Mouse (Mus musculus) embryonic facial prominence, embryonic 11.5 days (tissue): ENCODE measurements at regions not wholly inside any gene's neighbourhood (a gene's known extent, or its start where the extent isn't known, plus 50 kb on each side); places are given as distances from the start of the nearest gene placed in this dataset.

ENCODE experiments used
- ATAC-seq: fragments of 200-750 bp; cut with Nextera tagmentation; replicated peaks from 2 replicates; pipeline ENCODE4 v1.8.0; 2017; ENCODE audit warnings: low read depth; ENCODE audit not compliant: insufficient number of reproducible peaks, low FRiP score, low TSS enrichment
- DNase-seq: peaks from one replicate; pipeline ENCODE4 v3.0.0-alpha.2; 2015; ENCODE audit warnings: low spot score
- H3K27ac ChIP-seq: fragments of 300-500 bp; sonication (generic); replicated peaks from 2 replicates; pipeline ENCODE4 v1.5.1; 2014; ENCODE audit warnings: mild to moderate bottlenecking, low read depth, low read length, control low read depth
- H3K27me3 ChIP-seq: fragments of 300-500 bp; sonication (generic); 2 replicates; pipeline ENCODE4 v1.6.1; 2014; ENCODE audit warnings: mild to moderate bottlenecking, low read length, moderate library complexity, mixed read lengths; ENCODE audit not compliant: control insufficient read depth, insufficient read depth
- H3K36me3 ChIP-seq: fragments of 300-500 bp; sonication (generic); replicated peaks from 2 replicates; pipeline ENCODE4 v1.6.1; 2014; ENCODE audit warnings: low read depth, mild to moderate bottlenecking, low read length, moderate library complexity, mixed read lengths; ENCODE audit not compliant: control insufficient read depth, insufficient read depth
- H3K4me1 ChIP-seq: fragments of 300-500 bp; sonication (generic); 2 replicates; pipeline ENCODE4 v1.6.1; 2014; ENCODE audit warnings: low read length, mixed read lengths; ENCODE audit not compliant: control insufficient read depth, insufficient read depth
- H3K4me2 ChIP-seq: fragments of 300-500 bp; sonication (generic); 2 replicates; pipeline ENCODE4 v1.6.1; 2014; ENCODE audit warnings: low read depth, mild to moderate bottlenecking, control low read depth, low read length, moderate library complexity
- H3K4me3 ChIP-seq: fragments of 300-500 bp; sonication (generic); 2 replicates; pipeline ENCODE4 v1.5.1; 2014; ENCODE audit warnings: low read depth, low read length, control low read depth
- H3K9ac ChIP-seq: fragments of 300-500 bp; sonication (generic); replicated peaks from 2 replicates; pipeline ENCODE4 v1.6.1; 2014; ENCODE audit warnings: mild to moderate bottlenecking, control low read depth, low read length
- H3K9me3 ChIP-seq: fragments of 300-500 bp; sonication (generic); replicated peaks from 2 replicates; pipeline ENCODE4 v1.6.1; 2016; ENCODE audit warnings: mild to moderate bottlenecking, low read length, inconsistent platforms, mixed read lengths; ENCODE audit not compliant: control insufficient read depth
- WGBS: fragments of 180-500 bp; shearing (Covaris S2); extraction: QIAGEN DNeasy Blood & Tissue Kit; methylation state at CpG from one replicate; pipeline ENCODE4 v1.1.7; 2014; 5-methylcytosine and 5-hydroxymethylcytosine counted together

DNA sequence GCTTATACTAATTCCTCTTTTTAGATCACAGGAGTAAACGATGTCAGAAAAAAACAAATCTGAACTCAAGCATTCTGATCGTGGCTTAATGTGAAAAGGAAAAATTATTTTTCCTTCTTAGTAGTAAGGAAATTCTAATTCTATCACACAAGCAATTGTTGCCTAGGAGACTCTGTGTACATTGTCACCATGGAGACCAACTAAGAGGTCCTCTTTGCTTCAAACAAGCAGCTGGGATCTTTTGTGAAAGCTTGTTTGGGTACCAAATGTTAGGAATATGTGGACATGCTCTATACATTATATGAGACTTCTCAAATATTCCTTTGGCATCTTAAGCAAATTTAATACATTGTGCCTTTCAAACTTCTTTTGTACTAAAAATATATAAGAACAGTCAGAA is 345.9 kb upstream of the Atp10a start:
- H3K9ac ChIP-seq = no peak overlapping the region
- no peaks in the 10 kb centered on the region for H3K27me3 ChIP-seq
- no peaks in the 10 kb centered on the region for H3K36me3 ChIP-seq
- H3K9me3 ChIP-seq = no peaks in the 10 kb centered on the region
- H3K4me2 ChIP-seq = no peak overlapping the region
- H3K27ac ChIP-seq = no peak overlapping the region
- H3K4me3 ChIP-seq = no peak overlapping the region
- DNase-seq = no peak
- H3K4me1 ChIP-seq = no peaks in the 10 kb centered on the region
- no peak for ATAC-seq
- 84% methylated on average over 2 of the region's 2 CpGs for WGBS

DNA sequence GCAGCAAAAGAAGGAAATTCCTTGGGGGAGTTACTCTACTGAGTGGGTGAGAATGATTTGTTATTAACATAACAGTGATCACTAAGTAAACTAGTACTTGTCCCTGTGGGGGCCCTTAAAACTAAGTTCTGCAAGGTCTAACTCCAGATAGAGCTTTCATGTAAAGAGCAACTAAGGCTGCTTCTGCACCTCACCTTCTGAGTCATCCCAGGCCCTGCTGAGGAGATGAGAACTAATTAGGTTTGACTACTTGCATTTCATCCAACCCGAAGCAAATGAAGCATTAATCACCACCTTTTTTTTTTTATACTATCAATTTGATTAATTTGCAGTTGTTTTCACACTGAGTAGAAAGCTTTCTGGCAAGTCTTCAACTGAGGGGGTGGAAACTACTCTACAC is 333.6 kb upstream of the Atp10a start:
- no peaks in the 10 kb centered on the region for H3K36me3 ChIP-seq
- WGBS = 50% methylated on average over 1 of the region's 1 CpGs
- no peak overlapping the region for H3K27ac ChIP-seq
- H3K9ac ChIP-seq = no peak overlapping the region
- ATAC-seq (no peak), DNase-seq (no peak)
- H3K27me3 ChIP-seq = no peaks in the 10 kb centered on the region
- no peaks in the 10 kb centered on the region for H3K4me1 ChIP-seq
- H3K9me3 ChIP-seq = no peaks in the 10 kb centered on the region
- no peak overlapping the region for H3K4me2 ChIP-seq
- no peak overlapping the region for H3K4me3 ChIP-seq

DNA sequence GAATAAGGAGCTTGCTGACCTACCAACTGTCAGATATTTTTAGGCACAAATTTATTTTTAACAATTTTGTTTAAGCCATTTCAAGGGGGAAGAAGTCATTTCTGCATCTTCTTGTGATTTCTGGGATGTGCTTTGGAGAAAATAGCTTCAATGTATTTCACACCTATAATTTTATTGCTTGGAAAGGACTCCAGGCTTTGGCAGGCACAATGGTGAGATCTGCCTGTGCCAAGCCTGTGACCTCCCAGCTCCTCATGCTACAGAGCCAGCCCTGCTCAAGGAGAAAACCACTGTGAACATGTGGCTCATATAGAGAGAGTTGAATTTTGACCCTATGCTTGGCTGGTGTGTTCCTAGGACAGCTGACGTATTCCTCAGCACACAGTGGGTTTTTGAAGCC is 288.6 kb upstream of the Atp10a start:
- no peaks in the 10 kb centered on the region for H3K9me3 ChIP-seq
- H3K27ac ChIP-seq = no peak overlapping the region
- 65% methylated on average over 1 of the region's 1 CpGs for WGBS
- H3K27me3 ChIP-seq = no peaks in the 10 kb centered on the region
- no peaks in the 10 kb centered on the region for H3K4me1 ChIP-seq
- no peak for DNase-seq
- H3K36me3 ChIP-seq = no peaks in the 10 kb centered on the region
- H3K9ac ChIP-seq = no peak overlapping the region
- no peak overlapping the region for H3K4me2 ChIP-seq
- H3K4me3 ChIP-seq = no peak overlapping the region
- no peak for ATAC-seq

DNA sequence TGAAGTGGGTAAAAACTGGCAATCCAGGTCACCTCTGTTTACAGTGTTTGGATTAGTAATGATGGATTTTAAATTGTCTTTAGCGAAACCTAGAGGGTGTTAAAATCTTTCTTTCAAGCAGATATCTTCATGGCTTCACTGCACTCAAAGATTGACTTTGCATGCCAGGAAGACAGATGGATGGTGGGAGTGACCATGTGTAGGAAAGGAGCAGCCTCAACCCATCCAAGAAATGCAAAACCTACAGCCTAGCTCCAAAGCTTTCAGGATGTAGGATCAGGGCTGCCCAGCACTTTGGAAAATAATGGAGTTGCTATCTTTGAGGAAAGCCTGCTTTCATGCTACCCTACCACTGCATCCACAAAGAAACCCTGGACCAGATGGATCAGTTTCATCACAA is 272.6 kb upstream of the Atp10a start:
- no peaks in the 10 kb centered on the region for H3K27me3 ChIP-seq
- H3K4me1 ChIP-seq = no peaks in the 10 kb centered on the region
- H3K4me2 ChIP-seq = no peak overlapping the region
- H3K9me3 ChIP-seq = no peaks in the 10 kb centered on the region
- no peak overlapping the region for H3K27ac ChIP-seq
- DNase-seq (no peak), ATAC-seq (no peak)
- no peak overlapping the region for H3K9ac ChIP-seq
- 89% methylated on average over 1 of the region's 1 CpGs for WGBS
- H3K36me3 ChIP-seq = no peaks in the 10 kb centered on the region
- H3K4me3 ChIP-seq = no peak overlapping the region

DNA sequence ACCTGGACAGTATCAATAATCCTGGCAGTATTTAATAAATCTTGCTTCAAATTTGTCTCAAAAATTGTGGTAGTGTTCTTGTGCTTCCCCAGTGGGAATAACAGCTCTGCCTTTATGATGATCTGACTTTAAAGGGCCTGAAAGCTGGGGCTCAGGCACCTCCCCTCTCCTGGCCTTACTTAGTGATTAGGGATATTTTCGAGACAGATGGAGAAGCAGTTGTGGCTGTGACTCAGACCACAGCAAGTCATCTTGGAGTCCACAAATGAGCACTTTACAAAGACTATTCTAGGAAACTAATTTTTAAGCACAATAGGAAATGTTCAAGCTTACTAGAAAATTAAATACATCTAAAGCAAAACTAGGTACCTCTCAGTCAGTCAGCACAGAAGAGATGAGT is 267.6 kb upstream of the Atp10a start:
- DNase-seq (no peak), ATAC-seq (no peak)
- H3K9me3 ChIP-seq = no peaks in the 10 kb centered on the region
- H3K4me1 ChIP-seq = no peaks in the 10 kb centered on the region
- no peak overlapping the region for H3K27ac ChIP-seq
- no peak overlapping the region for H3K4me2 ChIP-seq
- no peak overlapping the region for H3K4me3 ChIP-seq
- no peaks in the 10 kb centered on the region for H3K27me3 ChIP-seq
- H3K36me3 ChIP-seq = no peaks in the 10 kb centered on the region
- WGBS = 60% methylated on average over 1 of the region's 1 CpGs
- H3K9ac ChIP-seq = no peak overlapping the region

DNA sequence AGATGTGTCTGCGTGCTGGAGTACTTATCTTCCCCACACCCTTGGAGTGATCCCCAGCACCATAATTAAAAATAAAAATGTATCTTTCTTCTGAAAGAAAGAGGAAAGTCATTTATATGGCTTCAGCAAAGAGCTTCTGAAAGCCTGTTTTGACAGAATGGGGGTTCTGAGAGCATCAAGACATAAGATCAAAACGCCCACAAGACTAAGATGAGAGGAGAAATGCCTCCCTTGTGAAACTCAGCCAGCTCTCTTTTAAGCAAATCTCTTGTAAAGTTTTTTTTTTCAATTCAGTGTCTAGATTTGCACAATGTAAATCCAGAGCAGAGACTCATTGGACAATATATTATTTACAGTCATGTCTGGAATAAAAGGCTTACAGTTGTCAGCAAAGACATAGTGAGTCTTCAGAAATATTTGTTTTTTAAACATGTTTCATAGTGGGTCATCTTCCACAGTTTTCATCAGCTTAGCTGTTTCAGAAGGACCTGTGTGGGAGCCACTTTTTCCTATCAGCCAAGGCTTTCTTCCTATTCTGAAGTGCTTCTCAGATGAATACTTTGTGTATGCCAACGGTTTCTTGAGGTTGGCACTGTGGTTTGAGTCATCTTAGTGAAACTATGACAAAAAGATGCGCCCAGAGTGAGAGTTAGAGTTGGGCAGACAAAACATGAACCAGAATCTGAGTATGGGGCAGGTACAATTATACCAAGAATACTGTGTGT is 263.4 kb upstream of the Atp10a start:
- Histone ChIP-seq H3K4me2 (no peak overlapping the region), H3K27ac (no peak overlapping the region), H3K9ac (no peak overlapping the region), H3K27me3 (no peaks in the 10 kb centered on the region), H3K4me1 (no peaks in the 10 kb centered on the region), H3K4me3 (no peak overlapping the region), H3K36me3 (no peaks in the 10 kb centered on the region), H3K9me3 (no peaks in the 10 kb centered on the region)
- DNase-seq = no peak
- WGBS = 85% methylated on average over 4 of the region's 4 CpGs
- no peak for ATAC-seq

DNA sequence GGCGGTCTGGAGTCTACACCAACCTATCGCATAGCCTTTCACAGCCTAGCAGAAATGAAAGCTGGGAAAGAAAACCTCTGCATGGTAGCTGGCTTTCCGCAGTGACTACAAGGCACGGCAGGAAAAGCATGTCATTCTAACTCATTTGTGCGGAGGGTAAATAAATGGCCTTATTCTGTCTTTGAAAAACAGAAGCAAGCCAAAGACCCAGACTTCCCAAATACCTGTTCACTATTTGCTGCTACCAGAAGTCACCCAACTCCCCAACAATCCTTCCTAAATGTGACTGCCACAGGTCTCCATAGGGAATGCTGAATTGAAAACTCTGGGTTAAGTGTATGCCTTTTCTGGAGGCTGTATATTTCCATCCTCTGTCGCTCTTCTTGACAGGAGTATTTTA is 258.0 kb upstream of the Atp10a start:
- H3K27ac ChIP-seq = no peak overlapping the region
- no peaks in the 10 kb centered on the region for H3K27me3 ChIP-seq
- H3K9ac ChIP-seq = peak overlapping the region; percentile 68
- DNase-seq (peak; percentile 47), ATAC-seq (no peak)
- no peaks in the 10 kb centered on the region for H3K36me3 ChIP-seq
- H3K4me2 ChIP-seq = peak overlapping the region; percentile 40
- WGBS = 21% methylated on average over 6 of the region's 6 CpGs
- H3K4me1 ChIP-seq = no peaks in the 10 kb centered on the region
- H3K4me3 ChIP-seq = peak overlapping the region; percentile 47
- no peaks in the 10 kb centered on the region for H3K9me3 ChIP-seq

DNA sequence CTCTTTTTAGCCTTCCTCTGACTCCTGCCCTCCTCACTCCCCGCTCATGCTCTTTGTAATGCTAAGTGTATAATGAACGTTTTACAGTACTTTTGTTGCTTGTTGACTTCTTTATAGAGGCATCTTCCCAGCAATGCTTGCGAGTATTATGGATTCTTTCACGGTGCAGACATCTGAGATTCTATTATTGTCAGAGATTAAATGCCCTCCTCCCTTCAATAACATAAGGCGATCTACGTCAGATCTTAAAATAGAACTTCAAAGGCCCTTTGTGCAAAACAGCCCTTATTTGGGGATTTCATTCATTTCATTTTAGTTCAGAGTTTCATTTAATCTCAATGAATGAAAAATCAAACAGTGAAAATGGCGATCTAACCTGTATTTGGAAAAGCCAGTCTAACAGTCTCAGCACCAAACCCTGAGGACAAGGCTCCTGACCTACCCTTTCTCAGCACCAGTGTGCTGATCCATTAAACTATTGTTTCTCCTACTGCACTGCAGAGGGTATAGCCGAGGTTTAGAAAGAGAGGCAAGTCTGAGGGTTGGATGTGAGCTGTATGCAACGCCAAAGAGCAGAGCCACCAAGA is 257.3 kb upstream of the Atp10a start:
- DNase-seq = no peak

More for the DNA sequence above, 257.3 kb upstream of the Atp10a start:
- 2% methylated on average over 9 of the region's 9 CpGs for WGBS
- peak; percentile 15; the same call in 1 of the 2 replicates for ATAC-seq
- Histone ChIP-seq H3K9ac (peak overlapping the region; percentile 68), H3K9me3 (no peaks in the 10 kb centered on the region), H3K36me3 (no peaks in the 10 kb centered on the region), H3K4me2 (peak overlapping the region; percentile 40), H3K27me3 (no peaks in the 10 kb centered on the region), H3K4me1 (no peaks in the 10 kb centered on the region), H3K4me3 (peak overlapping the region; percentile 47), H3K27ac (peak overlapping the region; percentile 90)
